Mouse (Mus musculus) cerebellum, postnatal 10 days (tissue): Measurements from ENCODE around the gene Afap1.

Source experiments
- DNase-seq, 2 experiments: peaks; one replicate each; pipeline ENCODE4 v3.0.0; 2021; ENCODE audit warnings: mixed read lengths in 2 of 2

Afap1 gene

DNA sequence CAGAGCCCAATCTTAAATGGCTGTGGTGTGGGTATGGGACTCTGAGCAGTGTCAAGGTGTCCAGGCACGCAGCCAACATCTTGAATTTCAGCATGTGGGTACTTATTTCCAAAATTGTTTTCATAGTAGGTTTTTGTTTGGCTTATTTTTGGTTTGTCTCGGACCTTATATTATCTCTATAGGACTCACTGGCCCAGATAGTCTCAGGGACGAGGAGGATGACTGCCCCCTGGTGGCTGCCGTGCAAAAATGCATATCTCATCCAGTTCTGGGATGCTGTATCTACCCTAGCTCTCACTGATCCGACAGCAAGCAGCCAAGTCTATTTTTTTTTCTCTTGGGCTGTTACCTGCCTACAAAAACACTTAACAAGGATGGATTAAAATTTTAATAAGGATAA, 82.6 kb downstream of the Afap1 start:
- peak; percentile 90 to 91 for DNase-seq

DNA sequence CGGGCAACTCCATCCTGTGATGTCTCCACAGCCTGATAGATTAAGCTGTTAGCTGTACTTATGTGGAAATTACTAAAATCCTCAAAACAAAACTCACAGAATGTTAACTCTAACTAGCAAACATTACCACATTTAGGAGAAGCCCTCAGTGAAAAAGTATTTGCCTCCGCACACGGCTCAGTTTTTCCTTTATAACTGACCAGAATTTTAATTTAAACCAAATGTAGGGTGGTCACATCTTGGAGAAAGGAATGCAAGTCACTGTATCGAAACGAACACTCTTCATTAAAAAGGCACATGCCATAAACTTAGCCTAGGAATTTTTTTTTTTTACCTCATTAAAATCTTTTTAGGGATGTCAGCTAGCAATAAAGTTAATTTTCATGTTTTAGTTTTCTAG, 87.4 kb downstream of the Afap1 start:
- DNase-seq = no peak

DNA sequence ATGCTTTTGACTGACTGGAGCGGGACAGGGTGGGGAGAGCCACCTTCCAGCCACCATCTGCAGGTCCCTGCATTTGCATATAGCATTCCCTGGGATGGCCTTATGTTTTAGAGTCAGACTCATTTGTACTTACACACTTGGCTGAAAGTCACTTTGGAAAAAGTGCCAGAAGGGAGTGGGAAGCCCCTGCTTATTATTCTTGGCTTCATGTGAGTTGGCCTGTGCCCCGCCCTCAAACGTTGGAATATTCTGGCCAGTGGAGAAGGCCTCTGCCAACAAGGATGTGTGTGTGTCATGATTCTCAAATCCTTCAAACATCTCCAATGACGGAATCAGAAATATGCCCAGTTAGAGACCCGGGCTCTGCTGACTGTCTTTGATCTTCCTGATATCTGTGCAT, 88.2 kb downstream of the Afap1 start:
- peak in 1 of 2 experiments; percentile 37 for DNase-seq

DNA sequence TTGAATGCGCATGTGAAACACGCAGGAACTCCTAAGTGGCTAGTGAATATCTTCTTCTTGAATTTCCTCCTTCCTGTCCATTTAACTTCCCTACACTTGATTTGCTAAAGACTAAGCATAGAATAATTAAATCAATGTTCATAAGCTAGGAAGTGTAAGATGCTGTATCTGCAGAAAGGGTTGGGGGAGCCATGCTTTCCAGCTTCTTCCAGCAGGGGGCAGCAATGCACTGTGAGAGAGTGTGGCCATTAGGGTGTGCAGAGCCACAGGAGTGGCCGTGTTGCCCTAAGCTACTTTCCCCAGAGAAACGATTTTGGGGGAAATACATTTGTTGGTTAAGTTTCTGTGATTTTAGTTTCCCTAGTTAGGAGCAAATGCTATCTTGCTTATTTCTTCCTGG, 88.9 kb downstream of the Afap1 start:
- DNase-seq = peak; percentile 92 to 96

DNA sequence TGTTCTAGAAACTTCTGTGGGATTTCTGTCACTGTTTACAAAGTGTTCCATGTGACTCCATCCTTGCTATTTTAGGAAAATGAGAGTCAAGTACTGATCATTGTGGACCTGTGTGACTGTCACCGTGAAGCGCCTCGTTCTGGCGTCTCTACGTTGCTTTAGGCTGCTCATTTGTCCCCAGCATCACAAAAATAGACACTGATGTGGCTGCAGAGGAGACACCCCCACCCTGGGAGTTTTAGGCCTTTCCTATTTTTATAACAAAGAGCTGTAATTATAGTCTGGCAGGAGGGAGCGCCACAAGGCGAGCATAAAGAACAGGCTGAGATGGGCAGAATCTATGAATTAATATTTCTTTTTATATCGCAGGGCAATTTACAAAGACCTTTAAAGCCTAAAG, 92.5 kb downstream of the Afap1 start:
- DNase-seq = no peak

DNA sequence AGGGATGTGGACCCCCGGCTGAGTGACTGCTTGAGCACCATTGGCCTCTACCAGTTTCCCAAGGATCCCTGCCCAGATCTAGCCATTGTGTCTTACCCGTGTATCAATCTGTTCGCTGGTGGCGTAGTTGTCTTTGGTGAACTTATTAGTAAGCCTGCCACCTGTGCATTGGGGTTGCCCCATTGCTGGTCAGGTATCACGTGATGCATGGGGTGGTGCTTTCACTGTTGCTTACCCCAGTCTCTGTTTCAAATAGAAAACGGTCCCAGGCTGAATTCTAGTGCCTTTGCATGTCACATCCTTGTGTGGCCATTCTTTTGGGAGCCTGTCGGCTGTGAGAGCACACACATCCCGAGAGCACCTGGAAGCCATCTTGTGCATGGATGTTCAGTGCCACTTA, 95.0 kb downstream of the Afap1 start:
- DNase-seq = no peak

DNA sequence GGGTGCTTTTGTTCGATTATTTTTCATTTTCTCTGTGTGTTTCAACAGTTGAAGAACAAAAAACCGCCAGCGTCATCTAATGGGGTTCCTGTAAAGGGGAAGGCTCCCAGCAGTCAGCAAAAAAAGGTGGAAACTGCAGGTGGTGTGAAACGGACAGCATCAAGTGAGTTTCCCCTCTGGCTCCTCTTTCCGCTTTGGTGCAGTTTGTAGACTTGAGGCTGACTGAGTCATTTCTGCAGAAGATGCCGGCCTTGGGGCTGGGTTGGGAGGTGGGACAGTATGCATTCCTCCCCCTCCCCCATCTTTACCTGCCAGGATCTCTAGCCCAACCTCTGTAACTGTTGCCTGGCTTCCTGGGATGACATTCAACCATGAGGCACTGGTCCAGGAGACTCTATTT, 96.4 kb downstream of the Afap1 start:
- peak in 1 of 2 experiments; percentile 34 for DNase-seq

DNA sequence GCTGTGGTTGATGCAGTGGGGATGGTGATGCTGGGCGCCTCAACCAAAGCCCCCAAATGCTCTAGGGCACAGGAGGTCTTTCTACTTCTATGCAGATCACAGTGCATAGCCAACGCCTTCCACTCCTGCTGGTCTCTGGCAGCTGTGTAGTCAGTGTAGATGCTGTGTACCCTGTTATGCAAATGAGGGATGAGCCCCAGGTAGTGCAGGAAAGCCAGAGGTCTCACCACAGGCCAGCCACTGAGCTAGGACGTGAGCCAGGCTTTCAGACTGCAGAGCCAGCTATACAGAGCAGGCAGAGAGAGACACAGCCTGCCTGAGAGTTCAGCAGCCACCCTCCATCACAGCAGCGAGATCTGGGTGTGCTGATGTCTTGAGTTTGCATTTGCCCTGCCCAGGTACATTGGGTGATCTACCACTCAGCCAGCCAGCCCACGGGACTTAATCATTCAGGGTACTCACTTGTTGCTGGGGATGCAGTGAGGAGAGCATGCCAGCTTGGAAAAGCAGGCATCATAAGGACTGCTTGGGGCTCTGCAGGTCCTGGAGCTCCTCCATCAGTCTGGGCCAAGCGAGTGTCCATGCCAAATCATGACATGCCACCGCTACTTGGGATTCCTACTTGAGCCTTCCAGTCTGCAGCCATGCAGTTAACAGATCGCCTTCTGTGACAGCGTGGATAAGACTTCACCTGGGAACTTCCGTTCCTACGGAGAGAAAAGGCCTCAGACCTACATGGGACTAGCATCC, 97.0 kb downstream of the Afap1 start:
- DNase-seq = peak; percentile 86 to 90

DNA sequence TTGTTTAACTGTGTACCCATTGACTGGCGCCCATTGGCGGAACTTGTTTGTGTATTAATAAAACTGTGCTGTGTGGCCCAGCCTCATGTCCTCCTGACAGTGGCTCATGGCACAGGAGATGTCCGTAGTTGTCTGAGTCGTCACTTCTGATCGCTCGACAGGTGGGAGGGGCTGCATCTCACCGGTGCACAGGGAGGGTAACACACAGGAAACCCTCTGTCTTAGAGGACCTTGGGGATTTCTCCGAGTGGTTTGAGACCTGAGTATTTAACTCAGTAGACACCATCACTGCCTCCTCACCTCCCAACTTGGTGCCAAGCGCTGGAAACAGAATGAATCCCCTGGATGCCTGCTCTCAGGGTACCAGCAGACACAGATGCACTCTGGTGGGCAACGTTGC, 110.7 kb downstream of the Afap1 start:
- DNase-seq = no peak

DNA sequence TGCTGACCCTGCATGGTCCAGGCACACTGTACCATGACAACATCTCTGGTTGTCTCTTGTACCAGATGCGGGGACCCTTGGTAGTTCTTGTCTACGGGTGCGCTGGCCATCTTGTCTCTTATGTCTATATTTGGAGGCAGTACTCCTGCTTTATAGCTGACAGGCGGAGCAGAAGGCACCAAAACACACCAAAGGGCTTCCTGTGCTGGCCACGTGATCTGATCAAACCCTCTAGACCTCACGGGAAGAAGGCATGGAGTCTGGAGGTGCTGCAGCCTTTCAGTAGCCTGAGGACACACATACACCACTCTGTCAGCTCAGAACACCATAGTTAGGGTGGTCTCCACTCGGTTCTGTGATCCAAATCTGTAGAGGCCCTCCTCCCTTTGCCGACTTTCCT, 113.0 kb downstream of the Afap1 start:
- no peak for DNase-seq

DNA sequence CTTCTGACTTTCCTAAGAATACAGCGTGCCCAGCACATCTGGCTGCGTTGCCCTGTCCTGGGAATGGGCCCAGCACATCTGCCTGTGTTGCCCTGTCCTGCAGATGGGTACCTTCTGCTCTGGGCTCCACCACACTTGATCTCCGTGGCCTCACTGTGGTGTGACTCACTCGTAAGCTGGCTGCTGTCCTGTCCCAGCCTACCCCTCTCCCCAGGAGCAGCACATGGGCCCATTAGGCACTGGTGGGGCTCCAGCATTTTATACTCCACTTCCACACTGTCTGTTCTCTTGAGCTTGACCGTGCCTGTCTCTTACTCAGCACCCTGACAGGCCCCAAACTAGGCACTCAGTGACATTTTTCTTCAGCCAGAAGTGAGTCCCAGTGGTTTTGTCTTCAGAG, 113.5 kb downstream of the Afap1 start:
- DNase-seq = peak in 1 of 2 experiments; percentile 25

DNA sequence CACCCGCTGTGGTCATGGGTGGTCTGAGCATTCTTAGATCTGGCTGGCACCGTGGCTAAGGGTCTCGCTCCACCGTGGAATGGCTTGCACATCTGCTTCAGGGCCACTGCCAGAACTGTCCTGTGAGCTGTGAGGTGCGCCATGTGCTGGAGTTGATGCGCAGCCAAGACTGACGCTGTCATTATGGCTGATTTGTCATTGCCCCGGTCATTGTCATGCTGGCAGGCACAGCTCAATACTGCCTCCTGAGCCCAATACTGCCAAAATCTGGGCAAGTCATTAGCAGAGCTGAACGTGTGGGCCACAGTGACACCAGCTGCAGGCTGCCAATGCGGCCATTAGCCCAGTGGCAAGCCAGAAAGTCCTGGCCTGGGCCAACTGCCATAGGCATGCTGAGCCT, 114.5 kb downstream of the Afap1 start:
- peak; percentile 91 to 93 for DNase-seq

DNA sequence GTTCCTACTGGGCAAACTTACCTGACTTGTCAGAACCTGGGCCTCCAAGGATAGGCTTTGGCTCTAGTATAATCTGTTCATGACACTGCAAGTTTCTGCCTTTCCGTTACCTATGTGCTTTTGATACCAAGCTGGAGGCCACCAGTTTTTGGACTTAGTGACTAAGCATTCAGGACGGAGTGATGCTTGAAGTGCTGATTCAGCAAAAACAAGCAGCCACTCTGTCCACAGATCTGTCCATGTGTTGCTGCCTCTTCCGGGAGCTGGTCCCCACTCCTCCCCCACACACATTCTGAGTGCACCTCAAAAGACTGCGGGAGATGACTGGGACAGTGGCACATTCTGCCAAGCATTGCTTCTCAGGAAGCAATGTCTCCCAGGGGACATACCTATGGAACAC, 116.3 kb downstream of the Afap1 start:
- DNase-seq = no peak

DNA sequence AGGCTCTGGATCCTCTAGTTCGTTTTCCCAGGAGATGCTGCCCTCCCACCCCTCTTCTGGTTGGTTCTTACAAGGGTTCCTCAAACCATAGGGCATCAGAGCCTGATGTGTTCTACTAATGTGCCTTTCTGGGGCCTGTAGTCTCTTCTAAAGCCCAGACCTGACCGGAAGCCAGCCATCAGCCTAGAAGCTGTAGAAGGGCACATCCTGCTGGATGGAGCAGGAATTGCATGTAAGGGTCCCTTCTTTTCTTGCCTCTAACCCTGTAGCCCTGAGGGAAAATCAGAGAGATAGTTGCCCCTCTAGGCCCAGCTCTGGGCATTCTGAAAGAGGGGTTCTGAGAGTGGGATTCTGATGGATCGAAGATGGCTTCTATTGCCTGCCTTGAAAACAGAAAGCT, 125.2 kb downstream of the Afap1 start:
- no peak for DNase-seq

DNA sequence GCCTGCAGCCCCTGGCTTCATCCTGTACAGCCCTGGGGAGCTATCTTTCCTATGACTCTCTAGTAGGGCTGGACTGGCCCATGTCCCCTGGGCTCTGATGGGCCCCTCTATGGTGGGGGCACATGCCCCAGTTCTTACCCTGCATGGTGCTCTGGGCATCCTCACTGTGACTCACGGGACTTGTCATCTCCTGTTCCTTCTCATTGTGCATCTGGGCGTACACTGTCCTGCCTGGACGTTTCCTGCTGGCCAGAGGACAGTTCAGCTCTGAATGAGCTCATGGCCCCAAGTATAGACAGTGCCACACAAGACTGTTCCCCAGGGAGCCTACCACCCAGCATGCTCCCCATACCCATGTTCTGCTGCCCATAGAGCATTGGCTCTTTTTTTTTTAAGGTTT, 128.0 kb downstream of the Afap1 start:
- no peak for DNase-seq

DNA sequence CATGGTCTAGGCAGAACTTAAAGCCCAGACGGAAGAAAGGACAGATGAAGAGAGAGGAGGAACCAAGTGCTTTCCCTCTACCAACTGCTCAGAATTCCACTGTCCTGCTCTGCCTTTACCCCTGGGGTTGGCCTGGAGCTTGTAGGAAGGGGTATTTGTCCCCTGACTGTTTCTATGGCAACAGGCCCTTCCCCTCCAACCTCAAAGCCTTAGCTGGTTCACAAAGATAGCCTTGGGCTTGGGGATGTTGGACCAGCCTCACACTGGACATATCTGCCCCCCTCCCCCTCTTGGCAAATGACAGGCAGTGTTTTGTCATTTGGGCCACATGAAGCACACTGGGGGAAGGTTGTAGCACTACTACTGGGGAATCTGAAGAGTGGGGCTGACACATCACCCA, 129.2 kb downstream of the Afap1 start:
- DNase-seq = no peak

DNA sequence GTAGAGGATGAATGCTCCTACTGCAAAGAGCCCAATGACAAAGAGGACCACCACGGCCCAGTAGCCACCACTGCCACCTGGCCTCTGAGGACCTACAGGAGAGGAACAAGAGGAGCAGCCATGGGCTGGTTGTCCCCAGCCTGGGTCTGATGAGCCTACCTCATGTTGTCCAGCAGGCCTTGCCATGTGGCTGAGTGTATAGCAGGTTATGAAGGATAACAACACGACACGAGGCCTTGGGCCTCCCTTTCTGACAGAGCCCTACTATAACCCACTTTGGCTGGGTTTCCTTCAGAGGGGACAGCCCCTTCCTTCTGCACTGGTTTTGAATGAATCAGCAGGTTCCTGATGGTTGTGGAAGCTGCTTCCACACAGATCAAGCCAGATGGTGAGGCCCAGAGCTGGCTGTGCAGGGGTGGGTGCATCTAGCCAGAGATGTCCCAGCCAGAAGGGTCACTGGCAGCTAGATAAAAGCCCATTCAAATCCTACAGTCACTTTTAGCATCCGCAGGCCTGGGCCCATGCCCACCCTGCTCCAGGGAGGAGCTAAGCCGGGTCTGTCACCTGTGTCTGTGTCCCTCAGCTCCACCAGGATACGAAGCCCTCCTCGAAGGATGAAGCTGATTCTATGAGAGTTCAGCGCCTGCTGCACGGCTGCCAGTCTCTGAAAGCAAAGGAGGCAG, 131.0 kb downstream of the Afap1 start:
- DNase-seq = peak; percentile 51 to 55

DNA sequence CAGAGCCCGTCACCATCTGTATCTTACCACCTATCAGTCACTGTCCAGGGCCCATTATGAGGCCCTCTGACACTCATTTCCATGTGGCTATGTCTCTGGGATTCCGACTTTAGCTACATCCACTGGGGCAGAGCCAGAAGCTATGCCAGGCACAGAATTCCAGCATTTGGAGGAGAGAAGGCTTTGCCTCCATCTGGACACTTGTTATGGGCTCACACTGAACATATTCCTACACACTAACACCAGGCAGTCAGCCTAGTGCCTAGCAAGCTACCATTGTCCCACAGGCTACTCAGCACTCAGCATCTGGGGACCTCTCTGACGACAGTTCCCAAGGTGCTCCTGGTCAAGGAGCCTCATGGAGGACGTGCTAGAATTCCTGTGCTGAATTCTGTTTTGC, 132.0 kb downstream of the Afap1 start:
- no peak for DNase-seq

DNA sequence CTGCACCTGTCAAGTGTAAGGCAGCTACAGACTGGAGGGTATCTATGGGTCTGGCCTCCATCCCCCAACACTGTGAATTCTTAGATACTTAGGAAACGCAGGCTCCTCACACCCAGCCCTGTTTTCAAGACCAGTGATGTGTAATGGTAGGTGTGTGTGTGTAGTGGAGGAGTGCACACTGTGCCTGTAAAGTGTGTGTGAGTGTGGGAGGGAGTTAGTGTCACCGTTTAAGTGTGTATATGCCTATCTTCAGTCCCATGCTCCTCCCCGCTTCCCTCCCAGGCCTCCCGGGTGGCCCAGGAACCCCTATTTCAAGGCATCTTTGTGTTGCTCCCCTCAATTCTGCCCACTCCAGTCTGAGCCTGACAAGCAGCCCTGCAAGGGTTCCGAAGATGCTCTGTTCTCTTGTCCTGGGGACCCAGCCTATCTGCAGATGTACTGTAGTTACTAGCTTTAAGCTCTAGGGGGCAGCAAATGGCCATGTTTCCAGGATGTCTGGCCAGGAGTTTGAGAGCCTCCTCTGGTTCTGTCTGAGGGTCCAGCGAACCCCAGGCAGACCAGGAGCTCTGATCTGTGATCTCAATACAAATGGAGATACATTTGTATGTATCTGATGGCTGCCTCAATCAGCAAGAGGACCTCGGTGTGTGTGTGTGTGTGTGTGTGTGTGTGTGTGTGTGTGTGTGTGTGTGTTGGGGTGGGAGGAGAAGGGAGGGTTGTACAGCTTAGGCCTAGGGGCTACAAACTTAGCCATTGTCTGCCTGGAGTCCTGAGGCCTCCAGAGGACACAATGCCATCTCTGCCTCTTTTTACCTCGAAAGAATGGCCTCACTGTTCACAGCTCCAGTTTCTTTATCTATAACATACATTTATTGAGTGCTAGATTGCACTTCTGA, 140.7 kb downstream of the Afap1 start:
- peak; percentile 74 to 84 for DNase-seq

DNA sequence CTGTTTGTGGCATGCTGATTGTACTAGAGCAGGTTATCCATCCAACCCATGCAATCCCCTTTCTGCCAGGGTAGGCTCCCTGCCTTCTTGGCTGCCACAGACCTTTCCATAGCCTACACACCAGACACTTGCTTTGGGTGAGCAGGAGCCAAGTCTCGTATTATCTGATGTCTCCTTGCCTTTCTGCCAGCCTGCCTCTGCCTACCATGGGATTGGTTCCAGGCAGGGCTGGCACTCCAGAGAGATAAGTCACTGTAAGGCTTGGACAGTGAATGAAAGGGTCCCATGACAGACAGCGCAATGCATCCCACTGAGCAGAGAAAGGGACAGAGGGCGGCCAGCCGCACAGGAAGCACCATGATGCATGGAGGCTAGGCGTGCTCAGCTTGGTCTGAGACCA, 146.5 kb downstream of the Afap1 start:
- DNase-seq = peak; percentile 55 to 61

DNA sequence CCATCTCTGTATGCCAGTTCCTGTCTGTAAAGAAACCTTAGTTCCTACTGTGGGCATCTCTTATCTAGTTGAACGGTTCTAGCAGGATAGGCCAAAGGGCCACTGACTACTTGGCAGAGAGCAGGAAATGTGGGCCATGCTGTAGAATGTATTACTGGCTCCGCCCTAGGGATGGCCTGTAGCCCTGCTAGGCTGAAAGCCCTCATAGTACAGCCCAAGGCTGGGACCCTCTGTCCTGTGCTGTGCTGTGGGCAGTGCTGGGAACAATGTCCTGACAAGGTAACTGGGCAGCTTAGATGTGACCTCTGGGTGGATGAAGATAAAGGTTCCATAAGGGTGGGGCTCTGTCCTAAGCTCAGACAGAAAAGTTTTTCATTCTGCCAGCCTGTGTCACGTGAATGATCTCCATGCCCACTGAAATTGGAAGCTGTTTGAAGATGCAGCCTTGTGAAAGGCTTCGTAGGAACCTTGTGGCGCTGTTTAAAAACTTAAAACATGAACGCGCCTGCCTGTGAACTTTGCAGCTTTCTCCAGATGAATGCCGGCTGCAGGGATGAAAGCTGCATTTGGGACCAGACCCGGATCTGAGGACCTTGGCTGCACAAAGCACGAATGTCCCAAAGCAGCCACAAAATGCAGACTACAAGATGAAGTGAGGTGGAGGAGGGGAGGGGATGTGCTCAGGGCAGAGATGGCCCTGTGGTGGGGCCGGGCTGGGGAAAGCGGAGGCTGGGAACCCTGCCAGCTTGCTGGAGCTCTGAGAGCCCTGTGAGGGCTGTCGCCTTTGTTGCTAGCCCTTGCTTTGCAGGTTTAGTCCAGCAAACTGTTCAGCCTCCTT, 147.5 kb downstream of the Afap1 start:
- DNase-seq = peak; percentile 76 to 85

DNA sequence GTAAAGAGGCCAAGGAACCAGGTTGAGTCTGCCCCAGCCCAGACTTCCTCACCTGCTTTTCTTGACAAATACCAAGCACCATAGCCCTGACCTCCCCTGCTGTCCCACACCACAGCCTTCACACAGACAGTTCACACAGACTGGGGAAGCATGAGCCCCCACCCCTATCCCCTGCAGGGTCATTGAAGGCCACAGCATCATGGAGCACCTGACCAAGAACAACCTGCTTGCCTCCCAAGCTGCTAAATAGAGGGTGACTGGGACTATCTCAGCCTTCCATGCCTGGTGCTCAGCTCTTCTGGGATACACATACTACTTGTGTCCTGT, 148.1 kb downstream of the Afap1 start:
- no peak for DNase-seq

DNA sequence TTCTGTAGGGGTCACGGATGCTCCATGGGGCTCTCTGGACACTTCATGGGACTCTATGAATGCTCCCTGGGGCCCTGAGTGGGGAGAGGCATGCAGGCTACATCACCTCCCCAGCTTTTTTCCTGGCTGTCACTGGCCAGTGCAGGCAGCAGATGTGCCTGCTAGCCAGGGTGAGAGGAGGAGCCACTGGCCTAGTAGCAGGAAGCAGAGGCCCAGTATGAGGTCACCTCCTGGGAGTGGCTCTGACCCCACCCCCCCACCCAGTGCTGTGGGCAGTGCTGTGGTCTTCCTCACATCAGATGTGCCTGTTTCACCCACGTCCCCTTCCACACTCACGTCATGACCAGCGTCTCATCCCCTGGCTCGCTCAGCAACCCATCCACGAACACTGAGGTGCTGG, 148.6 kb downstream of the Afap1 start:
- DNase-seq = no peak
